Mouse (Mus musculus) cerebellum, adult 9-10 months (tissue): ENCODE measurements around the gene Otoa.
A peak's percentile ranks its signal among the peaks of the same experiment; 100 is the strongest.

Experiments
- DNase-seq: peaks from one replicate; pipeline ENCODE4 v3.0.0; 2022

The Otoa gene

DNA sequence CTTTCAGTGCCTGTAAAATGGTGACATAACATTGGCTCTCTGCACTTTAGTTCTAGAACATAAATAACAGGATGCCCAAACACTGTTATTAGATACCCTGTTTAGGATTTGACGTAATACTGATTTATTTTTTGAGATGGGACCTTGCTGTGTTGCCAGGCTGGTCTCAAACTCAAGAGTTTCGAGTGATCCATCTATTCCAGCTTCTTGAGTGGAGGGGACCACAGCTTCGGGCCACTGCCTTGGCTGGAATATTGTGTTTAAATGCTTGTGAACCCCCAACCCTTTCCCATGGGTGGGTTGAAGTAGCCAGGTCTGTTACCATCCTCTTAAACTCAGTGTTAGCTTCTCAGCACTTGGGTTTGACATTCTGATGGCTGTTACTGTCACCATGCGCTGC lies at the start of gene Otoa:
TSS of gene Otoa (plus strand) at position 301 of the 400 bp plus-strand sequence.
- no peak for DNase-seq

- peak; percentile 94 for DNase-seq
Observed at GRCm38 (mm10) chr7:121033856-121034652, 47.4 kb upstream of the Otoa start, which contains the start of gene Mettl9. Mettl9 (plus strand) TSS chr7:121034445.

DNA sequence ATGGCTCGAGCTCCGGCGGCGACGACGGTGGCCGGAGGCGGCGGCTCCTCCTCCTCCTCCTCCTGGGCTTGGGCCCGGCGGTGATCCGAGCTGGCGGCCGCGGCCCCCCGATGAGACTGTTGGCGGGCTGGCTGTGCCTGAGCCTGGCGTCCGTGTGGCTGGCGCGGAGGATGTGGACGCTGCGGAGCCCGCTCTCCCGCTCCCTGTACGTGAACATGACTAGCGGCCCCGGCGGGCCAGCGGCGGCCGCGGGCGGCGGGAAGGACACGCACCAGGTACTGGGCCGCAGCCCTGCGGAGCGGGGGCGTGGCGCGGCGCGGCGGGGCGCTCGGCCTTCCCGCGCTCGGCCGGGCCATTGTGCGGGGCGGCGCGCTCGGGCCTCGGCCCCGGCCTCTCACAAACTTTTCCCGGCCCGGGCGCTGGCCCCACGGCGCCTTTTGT lies 46.7 kb upstream of the Otoa start:
- DNase-seq, result no peak

GRCm38 (mm10) chr7:121035161-121035721 lies 46.2 kb upstream of the Otoa start:
- DNase-seq, result peak; percentile 38

GRCm38 (mm10) chr7:121040595-121040994 lies 40.9 kb upstream of the Otoa start:
- DNase-seq, result no peak

DNA sequence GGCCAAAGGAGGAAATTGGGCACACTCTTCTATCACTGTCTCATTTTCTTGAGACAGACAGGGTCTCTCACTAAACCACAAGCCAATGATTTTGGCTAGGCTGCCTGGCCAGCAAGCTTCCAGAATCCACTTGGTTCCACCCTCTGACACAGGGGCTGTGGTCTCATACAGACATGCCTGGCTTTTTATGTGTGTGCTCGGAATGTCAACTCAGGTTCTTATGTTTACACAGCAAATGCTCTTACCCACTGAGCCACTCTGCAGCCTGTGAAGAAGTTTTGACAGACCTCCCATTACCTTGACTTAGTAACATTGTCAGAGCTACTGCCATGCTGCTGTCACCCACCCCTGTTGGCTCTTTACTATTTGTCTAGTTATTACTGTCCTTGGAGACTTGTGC lies 39.5 kb upstream of the Otoa start:
- no peak for DNase-seq

- no peak for DNase-seq
Observed at GRCm38 (mm10) chr7:121043004-121043403, 38.4 kb upstream of the Otoa start.

GRCm38 (mm10) chr7:121043510-121043909 lies 37.9 kb upstream of the Otoa start:
- no peak for DNase-seq

GRCm38 (mm10) chr7:121044251-121044650 lies 37.2 kb upstream of the Otoa start:
- no peak for DNase-seq

- DNase-seq, result no peak
Observed at GRCm38 (mm10) chr7:121045671-121046453, 35.6 kb upstream of the Otoa start.

- DNase-seq, result no peak
Observed at GRCm38 (mm10) chr7:121047624-121048023, 33.8 kb upstream of the Otoa start.

GRCm38 (mm10) chr7:121053071-121053470 lies 28.4 kb upstream of the Otoa start:
- DNase-seq, result no peak

- no peak for DNase-seq
Observed at GRCm38 (mm10) chr7:121059477-121060218, 21.8 kb upstream of the Otoa start.

- DNase-seq, result peak; percentile 16
Observed at GRCm38 (mm10) chr7:121064309-121064708, 17.1 kb upstream of the Otoa start.

- no peak for DNase-seq
Observed at GRCm38 (mm10) chr7:121071276-121071675, 10.2 kb upstream of the Otoa start.

- no peak for DNase-seq
Observed at GRCm38 (mm10) chr7:121072506-121072905, 8.9 kb upstream of the Otoa start.

GRCm38 (mm10) chr7:121074281-121074680 lies 7.2 kb upstream of the Otoa start, which contains the start of gene Igsf6:
Igsf6 (minus strand) TSS chr7:121074572.
- DNase-seq, result no peak

DNA sequence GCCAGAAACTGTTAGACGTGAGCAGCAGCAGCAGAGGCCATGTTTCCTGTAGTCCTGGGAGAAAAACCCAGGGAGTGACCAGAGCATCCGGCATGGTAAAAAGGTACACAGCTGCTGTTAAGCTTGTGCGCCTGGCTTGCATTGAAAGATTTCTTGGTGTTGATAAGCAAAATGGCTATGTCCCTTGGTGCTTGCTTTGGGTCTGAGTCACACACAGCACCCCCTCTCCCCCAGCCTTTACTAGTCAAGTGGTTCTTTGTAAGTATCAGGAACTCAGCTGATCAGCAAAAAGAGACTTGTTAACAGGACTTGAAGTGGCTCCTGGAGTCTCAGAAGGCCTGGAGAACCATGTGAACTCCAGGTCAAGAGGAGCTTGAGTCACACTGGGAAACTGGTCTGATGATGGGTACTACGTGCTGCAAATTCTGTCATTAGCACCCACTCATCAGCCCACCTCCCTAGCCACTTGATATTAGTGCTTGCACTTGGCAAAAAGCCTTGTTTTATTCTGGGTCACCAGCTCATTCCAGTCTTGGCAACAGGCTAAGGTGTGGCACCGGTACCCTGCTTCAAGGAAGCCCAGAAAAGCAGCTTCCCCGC lies 6.5 kb upstream of the Otoa start:
- peak; percentile 14 for DNase-seq

DNA sequence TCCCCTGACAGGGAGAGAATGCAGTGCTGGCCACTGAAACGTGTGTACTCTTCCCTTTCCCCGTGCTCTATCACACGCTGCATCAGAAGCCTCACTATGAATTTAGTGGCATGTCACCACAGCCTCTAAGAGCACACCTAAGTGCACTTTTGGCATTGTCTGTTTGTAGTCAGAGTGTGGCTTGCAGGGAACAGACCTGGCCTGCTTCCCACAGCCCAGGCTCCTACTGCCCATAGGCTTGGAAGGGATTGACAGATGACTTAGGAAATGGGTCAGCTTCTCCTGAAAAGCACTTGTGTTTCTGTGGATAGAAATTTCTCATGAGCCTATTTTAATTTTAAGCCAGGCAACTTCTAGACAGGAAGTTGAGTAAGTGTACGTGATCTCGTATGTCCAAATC lies 6.0 kb upstream of the Otoa start:
- DNase-seq, result peak; percentile 45

- no peak for DNase-seq
Observed at GRCm38 (mm10) chr7:121077311-121077710, 4.1 kb upstream of the Otoa start.

- peak; percentile 73 for DNase-seq
Observed at GRCm38 (mm10) chr7:121077829-121078228, 3.6 kb upstream of the Otoa start.

- DNase-seq, result no peak
Observed at GRCm38 (mm10) chr7:121081816-121082215, 366 bp downstream of the Otoa start.
